ENCODE assay signal across 10 mouse cellular contexts in genomic region chr5:45670894-45671494, GRCm38 (mm10). TPM values are rescaled to one million over a fixed set of nuclear protein-coding genes. Genes with fewer than 3 reads are reported as not detected.
A peak's percentile ranks its signal among the peaks of the same experiment; 100 is the strongest.
DNase-seq lines count a peak whose midpoint lies in the region; ATAC-seq and TF ChIP-seq lines count a peak whose summit lies in the region.
"Had no signal": no experiment of that assay in that cellular context is flagged by ENCODE, and none has a peak within 500 bp of the region (broad histone marks: within the 10 kb centered on the region; RNA-seq: fewer than 3 reads in every experiment).

No protein-coding gene starts in this region.

- peaks cover 6% of the 10 kb centered on the region for H3K4me1 ChIP-seq in heart, embryonic 12.5 days (replicated peaks)
- peaks cover 9% of the 10 kb centered on the region for H3K4me1 ChIP-seq in G1E (ENCODE audit: insufficient read depth, low read depth, low read length)
- H3K4me1 ChIP-seq in hindbrain, embryonic 11.5 days (replicated peaks; ENCODE audit: control insufficient read depth, insufficient read depth, low read length) = peaks cover 3% of the 10 kb centered on the region; the same call in 1 of the 2 replicates
- H3K4me1 ChIP-seq in liver, embryonic 16.5 days (ENCODE audit: control insufficient read depth, low read depth, low read length) = peaks cover 5% of the 10 kb centered on the region

- H3K36me3 ChIP-seq in heart, embryonic 12.5 days = peaks cover 5% of the 10 kb centered on the region; the same call in 1 of the 2 replicates
- peaks cover 26% of the 10 kb centered on the region for H3K36me3 ChIP-seq in G1E (replicated peaks)
- H3K36me3 ChIP-seq in hindbrain, embryonic 11.5 days (ENCODE audit: control insufficient read depth, insufficient read depth, low read length) = no peaks in the 10 kb centered on the region
- H3K36me3 ChIP-seq in liver, embryonic 16.5 days (ENCODE audit: control insufficient read depth, insufficient read depth) = peaks cover 13% of the 10 kb centered on the region

- peak overlapping the region; percentile 52 for H3K4me2 ChIP-seq in heart, embryonic 12.5 days
- peak overlapping the region; percentile 67 for H3K4me2 ChIP-seq in hindbrain, embryonic 11.5 days (replicated peaks; ENCODE audit: low read depth, low read length)
- H3K4me2 ChIP-seq in liver, embryonic 16.5 days (ENCODE audit: low read depth, low read length) = peak overlapping the region; percentile 71

- intact Hi-C loops in heart, postnatal 10 days (cut with DNase I) = loop anchor here (5.0 to 10.0 kb wide), 2 partner anchors 179 to 1446 kb away; partner anchors contain the start of genes Lap3 and Tapt1
- intact Hi-C loops in left cerebral cortex, postnatal 10 days (cut with DNase I) = no loop called here

- 61% methylated on average over 5 of the region's 5 CpGs for WGBS in heart, embryonic 12.5 days
- 60% methylated on average over 5 of the region's 5 CpGs for WGBS in hindbrain, embryonic 11.5 days
- 44% methylated on average over 5 of the region's 5 CpGs for WGBS in liver, embryonic 16.5 days (ENCODE audit: insufficient replicate concordance)

- H3K9me3 ChIP-seq in heart, embryonic 12.5 days (replicated peaks) = no peaks in the 10 kb centered on the region
- H3K9me3 ChIP-seq in G1E (replicated peaks) = no peaks in the 10 kb centered on the region
- H3K9me3 ChIP-seq in hindbrain, embryonic 11.5 days (ENCODE audit: control insufficient read depth, low read length) = no peaks in the 10 kb centered on the region
- no peaks in the 10 kb centered on the region for H3K9me3 ChIP-seq in liver, embryonic 16.5 days (replicated peaks; ENCODE audit: control insufficient read depth, low read length)

- TF ChIP-seq CTCF in G1E (IDR thresholded peaks at IDR 0.05; ENCODE audit: low read depth, low read length) = no peak

- no peaks in the 10 kb centered on the region for H3K27me3 ChIP-seq in heart, embryonic 12.5 days (replicated peaks)
- no peaks in the 10 kb centered on the region for H3K27me3 ChIP-seq in G1E (ENCODE audit: insufficient read depth, low read length)
- H3K27me3 ChIP-seq in hindbrain, embryonic 11.5 days (ENCODE audit: control insufficient read depth, insufficient read depth, low read length) = no peaks in the 10 kb centered on the region
- H3K27me3 ChIP-seq in liver, embryonic 16.5 days (ENCODE audit: control insufficient read depth, insufficient read depth, low read depth, low read length) = no peaks in the 10 kb centered on the region

- H3K27ac ChIP-seq in heart, embryonic 12.5 days (ENCODE audit: poor library complexity, severe bottlenecking) = no peak overlapping the region
- H3K27ac ChIP-seq in hindbrain, embryonic 11.5 days (ENCODE audit: low read depth, low read length) = no peak overlapping the region
- no peak overlapping the region for H3K27ac ChIP-seq in liver, embryonic 16.5 days (ENCODE audit: low read length)

- no peak for DNase-seq in heart, postnatal 10 days
- DNase-seq in G1E (ENCODE audit: low spot score) = no peak
- no peak for DNase-seq in hindbrain, embryonic 11.5 days (ENCODE audit: low spot score)
- no peak for DNase-seq in left cerebral cortex, postnatal 10 days (ENCODE audit: extremely low spot score in 1 of 2, low spot score in 2 of 2)
- DNase-seq in frontal cortex, adult 2 months (ENCODE audit: extremely low spot score in 1 of 2, low spot score in 1 of 2) = no peak
- DNase-seq: B cell, adult 2 months had no signal

- no peak for ATAC-seq in heart, embryonic 12.5 days (ENCODE audit: insufficient number of reproducible peaks, low FRiP score)
- no peak for ATAC-seq in G1E (ENCODE audit: extremely low read depth, insufficient number of reproducible peaks, low FRiP score, poor library complexity, severe bottlenecking)
- no peak for ATAC-seq in hindbrain, embryonic 11.5 days (ENCODE audit: low FRiP score)
- no peak for ATAC-seq in liver, embryonic 16.5 days (ENCODE audit: low read depth)
- ATAC-seq in erythroid progenitor cell, adult 5-6 weeks (replicated peaks; ENCODE audit: low FRiP score, poor library complexity, severe bottlenecking) = no peak

- peak overlapping the region; percentile 31; the same call in 1 of the 2 replicates for H3K4me3 ChIP-seq in heart, embryonic 12.5 days
- H3K4me3 ChIP-seq in G1E (ENCODE audit: low read depth, low read length) = peak overlapping the region; percentile 88
- peak overlapping the region; percentile 80 for H3K4me3 ChIP-seq in hindbrain, embryonic 11.5 days (ENCODE audit: low read depth, low read length)
- peak overlapping the region; percentile 87 for H3K4me3 ChIP-seq in liver, embryonic 16.5 days (ENCODE audit: low read depth, low read length)

- H3K9ac ChIP-seq in heart, embryonic 12.5 days = no peak overlapping the region
- H3K9ac ChIP-seq in hindbrain, embryonic 11.5 days (ENCODE audit: low read depth, low read length) = no peak overlapping the region
- H3K9ac ChIP-seq in liver, embryonic 16.5 days (ENCODE audit: low read depth, low read length) = peak overlapping the region; percentile 55

RNA-seq across cellular contexts. Expression of gene Ncapg, which starts 1.3 kb away (rescaled TPM):
- 37.9 and 39.6 TPM in 2 replicates for polyA plus RNA-seq in heart, embryonic 12.5 days (2016; fragmentation: Nextera tagmentation; extraction: Ambion mirVana)
- 1 to 10 TPM; 6.7 to 7.1 TPM for total RNA-seq in heart, postnatal 10 days (2021)
- total RNA-seq in G1E (2014; fragmentation: Nextera tagmentation) (129 and 155 TPM in 2 replicates), G1E (2017) (130 and 157 TPM in 2 replicates)
- 6.9 and 9.2 TPM in 2 replicates for polyA plus RNA-seq in G1E (2012)
- polyA plus RNA-seq in hindbrain, embryonic 11.5 days (2014; fragmentation: Nextera tagmentation; extraction: Ambion mirVana) = 63.9 and 75.4 TPM in 2 replicates
- 44.2 and 47.6 TPM in 2 replicates for polyA plus RNA-seq in liver, embryonic 16.5 days (2015; fragmentation: Nextera tagmentation; extraction: Ambion mirVana)
- 1 to 10 TPM; 1.9 to 2.4 TPM for total RNA-seq in left cerebral cortex, postnatal 10 days (2021)
- total RNA-seq in erythroid progenitor cell, adult 5-6 weeks (2015; ENCODE audit: low replicate concordance) = 382 and 401 TPM in 2 replicates
- total RNA-seq in erythroid progenitor cell, adult 5-6 weeks (2017; ENCODE audit: low replicate concordance) = 362 and 411 TPM in 2 replicates
- polyA plus RNA-seq in frontal cortex, adult 2 months (2012; rRNA removed) = 0.30 and 0.50 TPM in 2 replicates

RNA-seq across cellular contexts. Expression of gene Fam184b, which starts 31.6 kb away (rescaled TPM):
- polyA plus RNA-seq in heart, embryonic 12.5 days (2016; fragmentation: Nextera tagmentation; extraction: Ambion mirVana) = 0.23 and 0.28 TPM in 2 replicates
- under 1 TPM; 0.10 to 0.12 TPM for total RNA-seq in heart, postnatal 10 days (2021)
- total RNA-seq in G1E (2014; fragmentation: Nextera tagmentation) (not detected in 2 replicates), G1E (2017) (0.05 and 0.06 TPM in 2 replicates)
- polyA plus RNA-seq in G1E (2012) = not detected in 2 replicates
- polyA plus RNA-seq in hindbrain, embryonic 11.5 days (2014; fragmentation: Nextera tagmentation; extraction: Ambion mirVana) = 0.81 and 0.91 TPM in 2 replicates
- polyA plus RNA-seq in liver, embryonic 16.5 days (2015; fragmentation: Nextera tagmentation; extraction: Ambion mirVana) = 0.11 TPM in 2 replicates
- total RNA-seq in left cerebral cortex, postnatal 10 days (2021) = 10 to 100 TPM; 20.2 to 22.0 TPM
- not detected in 2 replicates for total RNA-seq in erythroid progenitor cell, adult 5-6 weeks (2015; ENCODE audit: low replicate concordance)
- total RNA-seq in erythroid progenitor cell, adult 5-6 weeks (2017; ENCODE audit: low replicate concordance) = not detected in 2 replicates
- polyA plus RNA-seq in frontal cortex, adult 2 months (2012; rRNA removed) = 7.1 and 7.3 TPM in 2 replicates
- total RNA-seq: megakaryocyte-erythroid progenitor cell, adult 5-6 weeks had no signal

Comparison
In these comparisons a context has a peak if more than half of its experiments do, and no peak if none do; other contexts are left out.
1. H3K4me3 ChIP-seq: peak in every context shown above with its lines; median percentile 88 in G1E; 87 in liver, embryonic 16.5 days; 80 in hindbrain, embryonic 11.5 days; 31 in heart, embryonic 12.5 days.